Mouse (Mus musculus): ENCODE data around the gene Gldc. TPM values are rescaled to one million over a fixed set of nuclear protein-coding genes. Genes with fewer than 3 reads are reported as not detected.
A peak's percentile ranks its signal among the peaks of the same experiment; 100 is the strongest.

Gene Gldc
- total RNA-seq, 2 experiments from 2014 or later, result 18.1 to 18.2 TPM

DNA sequence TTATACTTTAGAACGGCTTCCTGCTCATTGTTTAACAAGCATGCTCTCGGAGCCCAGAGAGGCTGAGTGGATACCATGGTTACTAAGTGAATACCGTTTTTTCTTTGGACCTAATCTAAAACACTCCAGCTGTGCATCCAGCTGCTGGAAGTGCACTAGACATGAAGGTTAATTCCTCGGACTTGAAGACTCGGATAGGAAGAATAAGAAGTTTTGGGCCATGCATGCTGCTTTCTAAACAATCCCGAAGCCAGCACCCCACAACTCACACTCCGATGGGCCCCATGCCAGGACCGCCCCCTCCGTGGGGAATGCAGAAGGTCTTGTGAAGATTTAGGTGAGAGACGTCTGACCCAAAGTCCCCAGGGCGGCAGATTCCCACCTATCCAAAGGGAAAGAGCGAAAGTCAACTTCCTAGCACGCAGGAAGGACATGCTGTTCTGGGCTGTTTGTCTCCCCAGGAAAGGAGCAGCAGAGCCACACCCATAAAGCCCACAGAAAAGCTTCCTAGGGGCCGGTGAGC is 60.2 kb downstream of the Gldc start:
- intact Hi-C loops (cut with DNase I), result loop anchor here (5.0 kb wide), 1 partner anchor 83 kb away; the partner anchor contains the start of gene Uhrf2
- DNase-seq (ENCODE audit: low spot score in 2 of 2), result no peak

DNA sequence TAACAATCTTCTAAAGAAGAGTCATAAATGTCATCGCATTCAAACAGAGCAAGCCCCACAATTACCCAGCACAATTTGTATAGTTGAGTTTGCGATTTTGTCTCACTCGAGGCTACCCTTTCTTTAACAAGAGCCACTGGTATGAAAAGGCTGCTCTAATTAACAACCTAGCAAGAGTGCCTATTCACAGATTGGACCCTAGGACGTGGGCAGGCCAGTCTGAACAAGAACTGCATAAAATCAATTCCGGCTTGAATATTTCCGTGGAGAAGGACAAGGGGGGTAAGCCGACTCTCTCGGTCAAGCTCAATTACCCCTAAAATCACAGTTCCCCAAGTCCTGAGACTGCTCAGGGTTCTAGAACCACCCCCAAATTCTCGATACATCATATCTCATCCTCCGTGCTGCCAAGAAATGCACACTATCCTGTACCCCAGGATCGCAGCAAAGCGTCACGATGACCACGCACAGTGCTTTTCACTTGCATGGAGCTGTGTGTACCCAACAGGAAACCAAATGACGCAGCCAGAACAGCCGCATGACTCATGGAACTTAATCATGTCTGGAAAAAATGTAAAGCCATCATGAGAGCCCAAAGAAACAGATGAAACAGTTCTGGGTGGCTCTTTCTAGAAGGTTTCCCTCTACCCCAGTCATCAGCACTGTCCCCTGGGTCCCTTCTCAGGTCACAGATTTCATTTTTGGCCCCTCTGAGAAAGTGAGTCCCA is 62.1 kb downstream of the Gldc start:
- intact Hi-C loops (cut with DNase I), result no loop called here
- no peak for DNase-seq (ENCODE audit: low spot score in 2 of 2)

DNA sequence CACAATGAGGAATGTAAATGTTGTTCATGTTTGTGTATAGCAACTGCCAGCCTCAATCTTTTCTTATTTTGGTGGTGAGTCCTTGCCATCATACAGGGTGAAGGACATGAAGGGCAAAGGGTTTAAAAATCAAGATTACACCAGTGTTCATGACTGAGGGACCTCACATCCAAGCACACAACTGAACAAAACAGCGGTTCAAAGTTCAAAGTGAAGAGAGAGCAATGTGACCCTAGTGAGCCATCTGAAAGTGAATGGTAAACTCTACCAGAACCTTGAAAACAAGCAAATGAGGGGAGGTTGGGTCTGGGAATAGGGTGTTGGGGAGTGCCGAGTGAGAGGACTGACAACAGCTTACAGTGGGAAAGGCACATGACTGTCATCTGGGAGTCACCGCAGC is 63.8 kb downstream of the Gldc start:
- intact Hi-C loops (cut with DNase I), result no loop called here
- no peak for DNase-seq (ENCODE audit: low spot score in 2 of 2)

DNA sequence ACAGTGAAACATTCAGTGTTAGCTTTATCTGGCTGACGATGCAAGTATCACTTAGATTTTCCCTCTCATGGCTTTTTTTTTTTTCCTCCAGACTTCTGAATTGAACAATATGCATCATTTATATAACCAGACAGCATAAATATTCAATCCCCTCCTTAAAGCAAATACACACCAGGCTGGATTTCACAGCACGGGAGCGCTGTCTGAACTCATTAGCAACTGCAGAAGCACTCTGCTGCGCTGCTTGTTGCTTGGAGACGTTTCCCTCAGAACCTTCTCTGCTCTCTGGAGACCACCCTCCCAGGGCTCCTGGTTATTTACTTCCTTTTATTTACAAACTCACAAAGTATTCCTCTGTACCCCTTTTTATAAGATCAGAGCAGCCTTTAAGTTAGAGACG is 66.1 kb downstream of the Gldc start:
- intact Hi-C loops (cut with DNase I), result no loop called here
- DNase-seq (ENCODE audit: low spot score in 2 of 2), result peak in 1 of 2 experiments; percentile 51

DNA sequence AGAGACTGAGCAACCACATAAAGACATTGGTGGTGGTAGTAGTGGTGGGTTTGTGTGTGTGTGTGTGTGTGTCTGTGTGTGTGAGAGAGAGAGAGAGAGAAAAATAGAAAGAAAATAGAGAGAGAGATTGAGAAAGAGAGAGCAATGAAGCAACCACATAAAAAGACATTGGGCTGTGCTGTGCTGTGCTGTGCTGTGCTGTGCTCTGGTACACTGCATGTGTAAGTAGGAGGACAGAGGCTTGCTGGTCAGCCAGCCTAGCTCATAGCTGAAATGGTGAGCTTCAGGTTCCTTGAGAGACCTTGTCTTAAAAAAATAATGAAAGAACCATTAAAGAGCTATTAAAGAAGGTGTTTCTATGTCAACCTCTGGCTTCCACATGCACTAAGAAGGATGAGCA is 66.6 kb downstream of the Gldc start:
- DNase-seq (ENCODE audit: low spot score in 2 of 2), result no peak
- intact Hi-C loops (cut with DNase I), result no loop called here

DNA sequence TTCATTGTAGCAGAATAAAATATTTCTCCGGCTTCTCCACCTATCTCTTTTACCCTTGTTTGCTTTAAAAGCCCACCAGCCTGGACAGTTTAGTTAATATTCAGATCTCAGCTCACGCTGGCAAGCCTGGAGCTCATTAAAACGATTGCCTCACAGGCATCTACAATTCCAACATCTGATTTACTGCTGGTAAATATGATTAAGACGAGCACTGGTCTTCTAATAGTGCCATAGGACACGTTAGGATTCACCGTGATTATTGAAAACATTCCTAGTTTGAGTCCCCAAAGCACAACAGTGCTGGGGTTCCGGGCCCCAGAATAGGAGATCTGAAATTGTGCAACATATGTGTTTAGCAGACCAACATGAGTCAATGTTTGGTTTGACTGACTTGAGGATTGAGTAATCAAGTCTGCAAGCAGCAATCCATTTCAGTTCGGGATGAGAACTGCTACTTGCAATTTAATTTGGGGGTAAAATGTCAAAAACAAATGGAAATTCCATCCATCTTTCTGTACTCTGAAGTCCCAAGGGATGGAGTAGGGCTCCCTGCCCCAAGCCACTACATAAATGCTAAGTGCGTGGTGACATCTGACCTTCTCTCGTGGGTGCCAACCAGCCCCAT is 67.9 kb downstream of the Gldc start:
- no peak for DNase-seq (ENCODE audit: low spot score in 2 of 2)
- intact Hi-C loops (cut with DNase I), result no loop called here

DNA sequence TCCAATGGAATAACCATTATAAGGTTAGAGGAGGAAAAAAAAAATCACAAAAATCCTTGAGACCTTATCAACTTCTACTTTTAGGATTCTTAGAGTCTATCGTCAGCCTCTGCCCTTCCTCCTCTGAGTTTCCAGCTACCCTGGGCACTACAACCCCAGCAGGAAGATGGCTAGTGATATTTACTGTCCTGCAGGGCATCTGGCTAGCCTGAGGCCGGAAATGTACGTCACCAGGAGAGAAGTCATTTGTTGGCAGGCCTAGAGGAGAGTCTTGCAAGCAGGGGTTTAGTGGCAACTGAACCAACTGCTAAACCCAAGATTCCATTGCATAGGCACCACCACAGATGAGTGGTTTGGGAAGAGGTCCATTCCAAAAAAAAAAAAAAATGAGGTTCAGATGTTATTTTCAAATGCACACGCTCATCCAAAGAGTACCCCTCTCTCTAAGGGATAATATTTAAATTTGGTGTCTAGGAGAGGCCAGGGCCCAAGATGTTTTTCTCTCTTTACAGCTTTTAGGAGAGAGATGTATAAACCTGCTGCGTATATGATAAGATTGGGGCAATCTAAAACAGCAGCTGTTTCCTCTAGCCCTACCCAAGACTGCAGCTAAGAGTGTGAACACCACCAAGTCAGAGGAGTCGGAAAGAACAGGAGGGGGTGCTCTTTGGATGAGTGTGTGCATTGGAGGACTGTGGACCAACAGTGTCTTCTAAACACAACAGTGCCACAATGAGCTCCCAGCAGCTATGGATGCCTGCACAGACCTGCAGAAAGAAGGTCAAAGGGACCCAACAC is 70.0 kb downstream of the Gldc start:
- intact Hi-C loops (cut with DNase I), result no loop called here
- no peak for DNase-seq (ENCODE audit: low spot score in 2 of 2)

DNA sequence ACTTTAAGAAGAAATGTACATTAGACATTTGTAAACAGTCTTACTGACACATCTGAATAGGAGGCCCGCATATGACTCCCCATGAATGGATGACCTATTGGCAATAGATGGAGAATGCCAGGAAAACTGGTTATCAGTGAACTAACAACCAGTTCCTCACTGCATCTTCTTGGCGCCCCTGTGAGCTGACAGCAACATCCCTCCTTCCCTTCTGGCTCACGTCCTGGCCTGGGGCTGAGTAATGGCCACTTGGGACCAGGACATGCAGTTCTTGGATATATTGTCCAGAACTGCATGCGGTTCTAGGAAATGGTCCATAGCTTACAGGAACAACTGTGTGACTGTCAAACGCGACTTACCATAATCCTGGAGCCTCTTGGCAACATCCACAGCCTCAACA is 72.6 kb downstream of the Gldc start:
- intact Hi-C loops (cut with DNase I), result no loop called here
- DNase-seq (ENCODE audit: low spot score in 2 of 2), result no peak

DNA sequence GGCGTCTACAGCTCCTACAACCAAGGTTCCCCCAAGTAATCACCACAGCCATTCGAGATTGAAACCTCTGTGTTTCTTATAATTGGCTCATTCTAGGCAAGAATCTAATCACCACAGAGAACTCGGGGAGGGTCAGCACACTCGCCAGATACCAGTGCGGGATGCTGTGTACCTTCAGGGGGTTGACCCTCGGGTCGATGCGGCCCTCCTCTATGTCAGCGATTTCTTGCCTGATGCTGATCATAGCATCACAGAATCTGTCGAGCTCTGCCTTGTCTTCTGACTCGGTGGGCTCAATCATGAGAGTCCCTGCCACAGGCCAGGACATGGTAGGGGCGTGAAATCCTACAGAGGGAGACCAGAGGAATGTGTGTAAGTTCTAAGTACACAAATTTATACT is 74.7 kb downstream of the Gldc start:
- DNase-seq (ENCODE audit: low spot score in 2 of 2), result no peak
- intact Hi-C loops (cut with DNase I), result no loop called here

DNA sequence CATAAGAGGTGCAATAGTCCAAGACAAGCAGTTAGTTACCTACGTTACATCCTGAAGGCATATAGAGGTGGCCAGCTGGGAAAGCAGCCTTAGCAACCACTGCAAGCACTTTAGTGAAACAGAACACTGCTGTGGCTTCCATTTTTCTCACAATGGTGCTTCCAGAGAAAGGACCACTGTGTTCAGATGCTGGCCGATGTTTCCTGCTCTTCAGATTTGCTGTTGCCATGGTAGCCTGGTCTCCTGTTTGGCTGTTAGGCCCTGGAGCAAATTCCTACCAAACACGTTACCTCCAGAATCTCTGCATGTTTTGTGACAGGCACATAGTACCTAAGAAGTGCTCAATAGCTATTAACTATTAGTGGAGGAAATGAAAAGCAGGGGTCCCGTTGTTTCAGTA is 78.2 kb downstream of the Gldc start:
- DNase-seq (ENCODE audit: low spot score in 2 of 2), result peak in 1 of 2 experiments; percentile 57

DNA sequence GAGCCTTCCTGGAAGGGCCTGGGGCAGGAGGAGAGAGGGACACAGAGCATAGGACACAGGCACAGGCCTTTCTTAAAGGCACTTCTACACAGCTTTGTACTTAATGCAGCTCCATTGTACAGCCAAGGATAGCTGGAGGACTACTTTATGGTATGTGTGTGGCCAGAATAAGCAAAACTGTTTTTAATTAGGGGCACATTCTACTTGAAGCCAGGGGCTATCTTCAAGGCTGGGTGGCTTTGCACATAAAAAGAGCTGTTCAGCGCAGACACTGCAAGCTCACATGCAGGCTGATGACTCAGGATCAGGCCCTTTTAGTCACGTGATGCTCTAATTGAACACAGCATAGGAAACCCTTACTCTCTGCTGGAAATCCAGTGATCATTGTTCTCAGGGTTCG is 79.0 kb downstream of the Gldc start:
- intact Hi-C loops (cut with DNase I), result no loop called here
- DNase-seq (ENCODE audit: low spot score in 2 of 2), result no peak

More for the DNA sequence above, 78.2 kb downstream of the Gldc start:
- intact Hi-C loops (cut with DNase I), result no loop called here

DNA sequence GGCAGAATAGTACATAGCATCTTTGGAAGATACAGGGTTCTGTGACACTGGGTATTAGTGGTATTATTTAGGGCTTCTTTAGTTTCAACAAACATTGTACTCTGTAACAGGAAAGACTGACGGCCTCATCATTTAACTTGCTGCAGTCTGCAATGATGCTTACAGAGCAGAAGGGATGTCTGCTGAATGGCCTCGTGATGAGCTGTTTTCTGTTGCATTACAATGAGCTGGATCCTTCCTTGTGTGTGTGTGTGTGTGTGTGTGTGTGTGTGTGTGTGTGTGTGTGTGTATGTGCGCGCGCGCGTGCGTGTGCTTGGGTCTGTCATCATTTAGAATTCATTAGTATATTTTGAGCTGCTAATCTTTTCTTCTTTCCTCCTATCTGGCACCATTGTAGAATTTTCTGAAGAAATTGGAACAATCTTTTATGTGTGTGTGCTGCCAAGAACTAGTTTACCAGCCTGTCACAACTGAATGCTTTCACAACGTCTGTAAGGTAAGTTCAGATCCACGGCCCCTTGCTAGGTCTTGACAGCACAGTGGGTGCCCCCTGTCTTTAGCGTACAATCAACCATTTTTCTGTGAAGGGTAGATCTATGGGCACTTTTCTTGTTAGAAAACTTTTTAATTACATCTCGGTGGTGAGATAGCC is 83.5 kb downstream of the Gldc start:
- intact Hi-C loops (cut with DNase I), result no loop called here
- DNase-seq (ENCODE audit: low spot score in 2 of 2), result no peak

DNA sequence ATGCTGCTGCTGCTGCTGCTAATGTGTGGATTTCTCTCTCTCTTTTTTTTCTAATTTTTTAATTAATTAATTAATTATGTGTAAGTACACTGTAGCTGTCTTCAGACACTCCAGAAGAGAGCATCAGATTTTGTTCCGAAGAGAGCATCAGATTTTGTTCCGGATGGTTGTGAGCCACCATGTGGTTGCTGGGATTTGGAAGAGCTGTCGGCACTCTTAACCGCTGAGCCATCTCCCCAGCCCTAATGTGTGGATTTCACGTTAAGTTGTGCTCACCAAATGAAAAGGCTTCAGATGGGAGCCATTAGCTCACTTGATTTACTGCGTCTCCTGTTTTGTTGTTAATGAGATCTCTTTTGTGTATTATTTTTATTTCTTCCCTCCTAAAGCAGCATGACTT is 85.1 kb downstream of the Gldc start:
- intact Hi-C loops (cut with DNase I), result no loop called here
- no peak for DNase-seq (ENCODE audit: low spot score in 2 of 2)

DNA sequence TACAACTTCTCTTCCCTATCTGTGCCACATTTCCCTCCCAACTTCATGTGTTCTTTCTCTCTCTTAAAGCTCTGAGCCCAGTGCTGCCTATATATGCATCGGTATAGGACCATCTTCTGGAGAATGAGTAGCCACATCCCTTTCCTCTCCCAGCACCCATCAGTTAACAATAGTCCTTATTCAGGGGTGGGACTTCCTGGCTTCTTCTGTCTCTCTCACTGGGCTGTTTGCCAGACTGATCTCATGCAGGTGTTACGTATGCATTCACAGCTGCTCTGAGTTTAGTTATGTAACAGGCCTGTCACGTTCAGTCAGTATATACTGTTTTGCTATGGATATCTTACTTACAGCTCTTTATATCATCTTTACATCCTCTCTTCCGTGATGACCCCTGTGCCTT is 109.4 kb downstream of the Gldc start:
- intact Hi-C loops (cut with DNase I), result no loop called here
- DNase-seq (ENCODE audit: low spot score in 2 of 2), result peak; percentile 30 to 59

DNA sequence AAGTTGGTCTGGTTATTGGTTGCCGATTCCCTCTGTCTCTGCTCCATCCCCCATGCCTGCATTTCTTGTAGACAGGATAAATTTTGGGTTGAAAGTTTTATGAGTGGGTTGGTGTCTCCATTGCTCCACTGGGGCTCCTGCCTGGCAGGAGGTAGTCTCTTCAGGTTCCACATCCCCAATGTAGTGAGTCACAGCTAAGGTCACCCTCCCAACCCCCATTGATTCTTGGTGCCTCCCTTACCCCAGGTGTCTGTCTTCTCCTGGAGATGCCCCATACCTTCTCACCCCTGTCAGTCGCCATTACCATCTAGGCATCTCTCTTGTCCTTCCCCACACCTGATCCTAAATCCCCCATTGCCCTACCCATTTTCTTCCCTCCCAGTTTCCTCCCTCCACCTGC is 121.0 kb downstream of the Gldc start:
- intact Hi-C loops (cut with DNase I), result no loop called here

DNA sequence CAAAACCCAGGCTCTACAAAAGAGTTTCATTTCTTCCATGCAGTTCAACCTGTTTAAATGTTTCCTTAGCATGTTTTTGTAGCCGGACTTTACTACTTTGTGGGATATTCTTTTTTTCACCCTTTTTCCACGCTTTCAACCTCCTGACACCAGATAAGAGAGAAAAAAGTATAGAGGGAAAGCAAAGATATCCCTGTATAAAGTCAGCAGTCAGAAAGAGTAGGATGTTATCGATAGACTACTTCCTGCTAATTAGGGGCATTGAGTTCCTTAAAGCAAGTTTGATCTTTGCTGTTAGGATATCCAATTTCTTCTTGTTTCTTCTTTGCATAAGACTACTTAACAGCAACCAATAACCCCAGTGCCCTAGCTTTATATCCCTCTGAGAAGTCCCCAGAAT is 123.8 kb downstream of the Gldc start:
- intact Hi-C loops (cut with DNase I), result no loop called here
- no peak for DNase-seq (ENCODE audit: low spot score in 2 of 2)

More for the DNA sequence above, 121.0 kb downstream of the Gldc start:
- DNase-seq (ENCODE audit: low spot score in 2 of 2), result no peak

DNA sequence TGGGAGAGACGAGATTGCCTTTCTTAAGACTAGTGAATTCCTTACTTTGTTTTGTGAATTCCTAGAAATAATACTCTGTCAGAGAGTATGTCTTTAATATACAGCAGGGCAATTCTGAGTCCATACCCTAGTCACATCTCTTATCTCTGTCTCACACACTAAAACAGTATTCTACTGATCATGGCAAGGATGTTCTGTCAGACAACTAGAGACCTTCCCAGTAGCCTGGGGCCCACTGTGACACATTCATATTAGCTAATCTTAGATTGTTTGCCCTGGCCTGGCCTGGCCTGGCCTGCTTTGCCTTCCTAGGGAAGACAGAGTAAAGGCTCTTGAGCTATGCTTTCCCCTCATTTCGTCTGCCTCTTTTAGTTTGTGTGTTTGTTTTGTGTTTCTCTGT is 124.6 kb downstream of the Gldc start:
- intact Hi-C loops (cut with DNase I), result no loop called here
- DNase-seq (ENCODE audit: low spot score in 2 of 2), result no peak
